Mouse (Mus musculus) megakaryocyte, embryonic 14.5 days (primary cell): ENCODE measurements at regions not wholly inside any gene's neighbourhood (a gene's known extent, or its start where the extent isn't known, plus 50 kb on each side); places are given as distances from the start of the nearest gene placed in this dataset.
"Not testable (repeated sequence)": the region's sequence is repeated elsewhere in the genome, so short reads cannot be mapped to it uniquely, and the experiment has no call there.

Source experiments
- FLI1 ChIP-seq: IDR thresholded peaks from 2 replicates; pipeline ENCODE4 v1.6.1; 2012; ENCODE audit warnings: low read length, inconsistent platforms, mixed read lengths
- GATA1 ChIP-seq: IDR thresholded peaks from 3 replicates; pipeline ENCODE4 v1.6.1; 2012; ENCODE audit warnings: mixed read lengths, low read length, inconsistent platforms, borderline replicate concordance

GRCm38 (mm10) chr3:9057703-9058102 lies 552.2 kb downstream of the Zfp704 start:
- not testable (repeated sequence) for TF ChIP-seq GATA1, FLI1
